Mouse (Mus musculus): ENCODE results near the gene Catsper3.

Gene Catsper3

GRCm38 (mm10) chr13:55784268-55784667, at the start of gene Catsper3:
Gene Catsper3, plus strand, starts transcription at chr13:55784568.
- in situ Hi-C loops (cut with MboI, MseI): no loop called here

GRCm38 (mm10) chr13:55737885-55738284, 46.5 kb upstream of the Catsper3 start:
- in situ Hi-C loops (cut with MboI, MseI): no loop called here

- in situ Hi-C loops (cut with MboI, MseI): loop anchor here (10.0 kb wide), 1 partner anchor 1378 kb away; no protein-coding TSS in a partner anchor
Observed at GRCm38 (mm10) chr13:55742306-55742705, 42.1 kb upstream of the Catsper3 start.

- in situ Hi-C loops (cut with MboI, MseI): no loop called here
Observed at GRCm38 (mm10) chr13:55754380-55754779, 30.0 kb upstream of the Catsper3 start.

GRCm38 (mm10) chr13:55756789-55757188, 27.6 kb upstream of the Catsper3 start:
- in situ Hi-C loops (cut with MboI, MseI): no loop called here

- in situ Hi-C loops (cut with MboI, MseI): no loop called here
Observed at GRCm38 (mm10) chr13:55757645-55758044, 26.7 kb upstream of the Catsper3 start.

- in situ Hi-C loops (cut with MboI, MseI): no loop called here
Observed at GRCm38 (mm10) chr13:55760576-55760975, 23.8 kb upstream of the Catsper3 start.

- in situ Hi-C loops (cut with MboI, MseI): no loop called here
Observed at GRCm38 (mm10) chr13:55761486-55761885, 22.9 kb upstream of the Catsper3 start.

- in situ Hi-C loops (cut with MboI, MseI): no loop called here
Observed at GRCm38 (mm10) chr13:55774352-55774751, 10.0 kb upstream of the Catsper3 start.

- in situ Hi-C loops (cut with MboI, MseI): no loop called here
Observed at GRCm38 (mm10) chr13:55775056-55775455, 9.3 kb upstream of the Catsper3 start.

- in situ Hi-C loops (cut with MboI, MseI): no loop called here
Observed at GRCm38 (mm10) chr13:55786120-55786519, 1.8 kb downstream of the Catsper3 start.

- in situ Hi-C loops (cut with MboI, MseI): no loop called here
Observed at GRCm38 (mm10) chr13:55801246-55801645, 16.9 kb downstream of the Catsper3 start.

GRCm38 (mm10) chr13:55803973-55804372, 19.6 kb downstream of the Catsper3 start:
- in situ Hi-C loops (cut with MboI, MseI): no loop called here

- in situ Hi-C loops (cut with MboI, MseI): no loop called here
Observed at GRCm38 (mm10) chr13:55809041-55809623, 24.8 kb downstream of the Catsper3 start.

- in situ Hi-C loops (cut with MboI, MseI): no loop called here
Observed at GRCm38 (mm10) chr13:55809707-55810106, 25.3 kb downstream of the Catsper3 start.

- in situ Hi-C loops (cut with MboI, MseI): no loop called here
Observed at GRCm38 (mm10) chr13:55810947-55811346, 26.6 kb downstream of the Catsper3 start.

GRCm38 (mm10) chr13:55813490-55814016, 29.2 kb downstream of the Catsper3 start:
- in situ Hi-C loops (cut with MboI, MseI): no loop called here

GRCm38 (mm10) chr13:55814834-55815233, 30.5 kb downstream of the Catsper3 start:
- in situ Hi-C loops (cut with MboI, MseI): no loop called here

GRCm38 (mm10) chr13:55822499-55822898, 38.1 kb downstream of the Catsper3 start:
- in situ Hi-C loops (cut with MboI, MseI): no loop called here

GRCm38 (mm10) chr13:55824151-55824945, 40.0 kb downstream of the Catsper3 start:
- in situ Hi-C loops (cut with MboI, MseI): no loop called here

- in situ Hi-C loops (cut with MboI, MseI): no loop called here
Observed at GRCm38 (mm10) chr13:55825245-55825681, 40.9 kb downstream of the Catsper3 start.

GRCm38 (mm10) chr13:55826008-55826671, 41.8 kb downstream of the Catsper3 start:
- in situ Hi-C loops (cut with MboI, MseI): no loop called here
